Mouse (Mus musculus) kidney, adult 2 months (tissue): ENCODE measurements around the gene Bach2.

Experiments
- CTCF ChIP-seq: fragments of 200-500 bp; conservative IDR thresholded peaks from 2 replicates; pipeline ENCODE4 v1.5.1; 2011; ENCODE audit warnings: low read depth, mild to moderate bottlenecking, control low read depth, low read length, moderate library complexity, mixed read lengths; ENCODE audit not compliant: insufficient read depth, insufficient read length
- POLR2A ChIP-seq: fragments of 200-500 bp; IDR thresholded peaks from one replicate; pipeline ENCODE4 v1.6.1; 2011; ENCODE audit warnings: low read depth, low read length, control low read depth

GRCm38 (mm10) chr4:32220961-32221360 lies 17.6 kb upstream of the Bach2 start:
- TF ChIP-seq CTCF (no peak), POLR2A (no peak)
